Mouse (Mus musculus) myocyte (in vitro differentiated cells): Measurements from ENCODE around the gene Sbk2. TPM values are rescaled to one million over a fixed set of nuclear protein-coding genes. Genes with fewer than 3 reads are reported as not detected.

Experiments used
- H3K27me3 ChIP-seq: one replicate; pipeline ENCODE4 v1.6.1; 2011; ENCODE audit not compliant: control insufficient read depth, insufficient read depth, insufficient read length
- H3K36me3 ChIP-seq: one replicate; pipeline ENCODE4 v1.6.1; 2011; ENCODE audit not compliant: control insufficient read depth, insufficient read depth
- H3K4me2 ChIP-seq: one replicate; pipeline ENCODE4 v1.6.1; 2011; ENCODE audit warnings: low read depth, control low read depth
- H3K4me3 ChIP-seq: one replicate; pipeline ENCODE4 v1.5.1; 2011; ENCODE audit warnings: mild to moderate bottlenecking, control low read depth, moderate library complexity
- H3K79me2 ChIP-seq: one replicate; pipeline ENCODE4 v1.6.1; 2011; ENCODE audit not compliant: control insufficient read depth, insufficient read depth
- H3ac ChIP-seq: one replicate; pipeline ENCODE4 v1.6.1; 2011; ENCODE audit not compliant: control insufficient read depth, insufficient read length
- CEBPB ChIP-seq: IDR thresholded peaks from 2 replicates; pipeline ENCODE4 v1.6.1; 2011; ENCODE audit warnings: mild to moderate bottlenecking, moderate library complexity; ENCODE audit not compliant: poor library complexity, insufficient read depth, severe bottlenecking
- E2F4 ChIP-seq: IDR thresholded peaks from one replicate; pipeline ENCODE4 v1.6.1; 2011; ENCODE audit warnings: mild to moderate bottlenecking, control low read depth, moderate library complexity; ENCODE audit not compliant: insufficient read depth
- MAX ChIP-seq: IDR thresholded peaks from one replicate; pipeline ENCODE4 v1.6.1; 2011; ENCODE audit warnings: low read depth, mild to moderate bottlenecking, control low read depth
- MYOD1 ChIP-seq, 3 experiments: IDR thresholded peaks; one replicate each; pipeline ENCODE4 v1.6.1; 2011; ENCODE audit warnings: control low read depth in 2 of 3, low read depth in 2 of 3, mild to moderate bottlenecking in 2 of 3, moderate library complexity in 1 of 3; ENCODE audit not compliant: insufficient read length in 2 of 3, control insufficient read depth in 1 of 3
- MYOG ChIP-seq, 3 experiments: IDR thresholded peaks; one replicate each; pipeline ENCODE4 v1.6.1; 2011; ENCODE audit warnings: control low read depth in 2 of 3, low read depth in 2 of 3, mild to moderate bottlenecking in 2 of 3; ENCODE audit not compliant: insufficient read length in 2 of 3, control insufficient read depth in 1 of 3, insufficient read depth in 1 of 3
- POLR2A ChIP-seq: IDR thresholded peaks from one replicate; pipeline ENCODE4 v1.6.1; 2011; ENCODE audit warnings: low read depth, mild to moderate bottlenecking, control low read depth, moderate library complexity; ENCODE audit not compliant: insufficient read length
- POLR2AphosphoS2 ChIP-seq: IDR thresholded peaks from one replicate; pipeline ENCODE4 v1.6.1; 2011; ENCODE audit warnings: low read depth, control low read depth; ENCODE audit not compliant: insufficient read length
- REST ChIP-seq: IDR thresholded peaks from one replicate; pipeline ENCODE4 v1.6.1; 2011; ENCODE audit warnings: mild to moderate bottlenecking, control low read depth, moderate library complexity; ENCODE audit not compliant: insufficient read depth, insufficient read length
- SRF ChIP-seq: IDR thresholded peaks from one replicate; pipeline ENCODE4 v1.6.1; 2011; ENCODE audit warnings: low read depth; ENCODE audit not compliant: control insufficient read depth, insufficient read length
- TCF12 ChIP-seq: IDR thresholded peaks from one replicate; pipeline ENCODE4 v1.6.1; 2011; ENCODE audit warnings: mild to moderate bottlenecking, control low read depth; ENCODE audit not compliant: poor library complexity, insufficient read depth, severe bottlenecking
- TCF3 ChIP-seq: IDR thresholded peaks from one replicate; pipeline ENCODE4 v1.6.1; 2011; ENCODE audit warnings: low read depth, control low read depth; ENCODE audit not compliant: insufficient read length
- USF1 ChIP-seq: IDR thresholded peaks from one replicate; pipeline ENCODE4 v1.6.1; 2011; ENCODE audit warnings: low read depth, mild to moderate bottlenecking, control low read depth, moderate library complexity
- polyA plus RNA-seq: library from polyadenylated mRNA; unstranded; fragments of >200 nt; fragmentation: generic; extraction: Trizol; gene quantifications from one replicate; pipeline ENCODE4 v1.2.1, GENCODE M21; 2012; ENCODE audit warnings: missing spikeins

Sbk2 gene
- polyA plus RNA-seq, 1 experiment, result 7.1 TPM

DNA sequence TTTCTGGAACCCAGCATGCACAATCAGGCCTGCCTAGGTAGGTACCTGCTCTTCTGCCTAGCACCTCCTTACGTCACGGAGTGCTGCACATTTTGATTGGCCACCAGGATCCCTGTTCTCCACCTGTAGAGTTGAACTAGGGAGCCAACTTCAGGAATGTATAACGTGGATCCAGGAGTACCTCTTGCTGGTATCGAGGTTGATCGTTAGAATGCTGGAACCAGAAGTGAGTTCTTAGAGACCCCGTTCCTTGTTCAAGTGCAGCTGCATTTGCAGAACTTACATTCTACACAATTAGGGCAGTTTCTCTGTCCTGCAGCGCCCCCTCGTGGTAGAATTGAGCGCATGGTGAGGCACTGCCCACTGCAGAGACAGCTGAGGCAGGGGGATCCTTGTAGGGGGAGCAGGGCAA, 24.1 kb downstream of the Sbk2 start:
- Histone ChIP-seq H3K4me2 (no peak overlapping the region), H3K27me3 (no peaks in the 10 kb centered on the region), H3ac (no peak overlapping the region), H3K79me2 (no peaks in the 10 kb centered on the region), H3K4me3 (no peak overlapping the region), H3K36me3 (no peaks in the 10 kb centered on the region)
- TF ChIP-seq USF1 (no peak), MYOD1 (IDR thresholded peaks at IDR 0.05; ENCODE audit: control insufficient read depth in 1 of 3, insufficient read length in 2 of 3, low read depth in 2 of 3) (no peak), TCF12 (no peak), POLR2A (no peak), MAX (no peak), CEBPB (no peak), TCF3 (no peak), POLR2AphosphoS2 (no peak)

DNA sequence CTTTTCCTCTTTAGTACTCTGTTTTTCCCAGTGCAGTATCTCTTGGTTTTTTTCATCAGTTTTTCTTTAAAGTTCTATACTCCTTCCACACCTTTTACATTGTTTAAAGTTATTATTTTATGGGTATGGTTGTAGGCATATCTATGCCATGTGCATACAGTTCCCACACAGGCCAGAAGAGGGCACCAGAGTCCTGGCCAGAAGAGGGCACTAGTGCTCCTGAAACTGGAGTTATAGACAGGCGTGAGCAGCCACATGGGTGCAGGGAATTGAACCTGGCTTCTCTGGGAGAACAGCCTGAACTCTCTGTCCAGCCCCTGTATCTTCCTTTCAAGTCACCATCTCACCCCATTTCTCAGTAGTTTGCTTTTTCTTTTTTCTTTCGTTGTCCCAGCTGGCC, 25.8 kb downstream of the Sbk2 start:
- TF ChIP-seq MYOG (IDR thresholded peaks at IDR 0.05; ENCODE audit: control insufficient read depth in 1 of 3, insufficient read depth in 1 of 3, insufficient read length in 2 of 3, low read depth in 2 of 3) (no peak), TCF3 (no peak), E2F4 (no peak), TCF12 (no peak), MYOD1 (IDR thresholded peaks at IDR 0.05; ENCODE audit: control insufficient read depth in 1 of 3, insufficient read length in 2 of 3, low read depth in 2 of 3) (no peak), CEBPB (no peak), POLR2AphosphoS2 (no peak), MAX (no peak), SRF (no peak), USF1 (no peak), POLR2A (no peak), REST (no peak)
- no peaks in the 10 kb centered on the region for H3K36me3 ChIP-seq
- no peaks in the 10 kb centered on the region for H3K79me2 ChIP-seq
- no peak overlapping the region for H3ac ChIP-seq
- no peak overlapping the region for H3K4me2 ChIP-seq
- no peak overlapping the region for H3K4me3 ChIP-seq
- H3K27me3 ChIP-seq, result no peaks in the 10 kb centered on the region

DNA sequence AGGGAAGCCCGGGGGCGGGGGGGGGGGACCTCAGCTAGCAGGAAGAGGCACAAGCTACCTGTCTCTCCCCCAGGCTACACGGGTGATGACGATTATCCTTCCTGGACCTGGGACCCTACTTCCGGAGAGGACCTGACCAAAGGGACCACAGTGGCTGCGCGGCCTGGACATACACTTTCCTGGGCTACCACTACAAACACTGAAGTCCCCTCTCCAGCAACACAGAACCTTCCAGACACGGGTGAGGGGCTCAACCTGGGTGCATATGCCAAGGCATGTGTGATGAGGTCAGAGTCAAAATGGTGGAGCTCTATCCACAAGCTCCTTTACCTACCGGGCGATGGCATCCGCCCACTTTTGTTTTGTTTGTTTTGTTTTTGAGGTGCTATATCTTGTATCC, 26.8 kb downstream of the Sbk2 start:
- Histone ChIP-seq H3K4me3 (no peak overlapping the region), H3ac (no peak overlapping the region), H3K27me3 (no peaks in the 10 kb centered on the region), H3K36me3 (no peaks in the 10 kb centered on the region), H3K79me2 (no peaks in the 10 kb centered on the region), H3K4me2 (no peak overlapping the region)
- TF ChIP-seq POLR2A (no peak), MAX (no peak), MYOD1 (IDR thresholded peaks at IDR 0.05; ENCODE audit: control insufficient read depth in 1 of 3, insufficient read length in 2 of 3, low read depth in 2 of 3) (no peak), E2F4 (no peak), SRF (no peak), USF1 (no peak), CEBPB (no peak), TCF12 (no peak), REST (no peak), MYOG (IDR thresholded peaks at IDR 0.05; ENCODE audit: control insufficient read depth in 1 of 3, insufficient read depth in 1 of 3, insufficient read length in 2 of 3, low read depth in 2 of 3) (no peak), POLR2AphosphoS2 (no peak), TCF3 (no peak)

DNA sequence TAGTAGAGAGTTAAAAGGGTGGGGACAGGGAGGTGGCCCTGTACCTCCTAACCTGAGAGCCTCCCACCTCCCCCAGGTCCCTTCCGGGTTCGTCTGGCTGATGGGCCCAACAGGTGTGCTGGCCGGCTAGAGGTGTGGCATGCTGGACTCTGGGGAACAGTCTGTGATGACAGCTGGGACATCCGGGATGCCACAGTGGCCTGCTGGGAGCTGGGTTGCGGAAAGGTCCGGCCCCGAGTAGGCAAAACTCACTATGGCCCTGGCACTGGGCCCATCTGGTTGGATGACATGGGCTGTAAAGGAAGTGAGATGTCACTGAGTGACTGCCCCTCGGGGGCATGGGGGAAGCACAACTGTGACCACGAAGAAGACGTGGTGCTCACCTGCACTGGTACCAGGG, 27.4 kb downstream of the Sbk2 start:
- Histone ChIP-seq H3K27me3 (no peaks in the 10 kb centered on the region), H3K79me2 (no peaks in the 10 kb centered on the region), H3K36me3 (no peaks in the 10 kb centered on the region), H3K4me3 (no peak overlapping the region), H3K4me2 (no peak overlapping the region), H3ac (no peak overlapping the region)
- TF ChIP-seq MYOG (IDR thresholded peaks at IDR 0.05; ENCODE audit: control insufficient read depth in 1 of 3, insufficient read depth in 1 of 3, insufficient read length in 2 of 3, low read depth in 2 of 3), result peak in 1 of 3 experiments; percentile 5
- TF ChIP-seq MYOD1 (IDR thresholded peaks at IDR 0.05; ENCODE audit: control insufficient read depth in 1 of 3, insufficient read length in 2 of 3, low read depth in 2 of 3), result peak in 1 of 3 experiments; percentile 20
- TF ChIP-seq POLR2A, result no peak
- TF ChIP-seq TCF3, result no peak

DNA sequence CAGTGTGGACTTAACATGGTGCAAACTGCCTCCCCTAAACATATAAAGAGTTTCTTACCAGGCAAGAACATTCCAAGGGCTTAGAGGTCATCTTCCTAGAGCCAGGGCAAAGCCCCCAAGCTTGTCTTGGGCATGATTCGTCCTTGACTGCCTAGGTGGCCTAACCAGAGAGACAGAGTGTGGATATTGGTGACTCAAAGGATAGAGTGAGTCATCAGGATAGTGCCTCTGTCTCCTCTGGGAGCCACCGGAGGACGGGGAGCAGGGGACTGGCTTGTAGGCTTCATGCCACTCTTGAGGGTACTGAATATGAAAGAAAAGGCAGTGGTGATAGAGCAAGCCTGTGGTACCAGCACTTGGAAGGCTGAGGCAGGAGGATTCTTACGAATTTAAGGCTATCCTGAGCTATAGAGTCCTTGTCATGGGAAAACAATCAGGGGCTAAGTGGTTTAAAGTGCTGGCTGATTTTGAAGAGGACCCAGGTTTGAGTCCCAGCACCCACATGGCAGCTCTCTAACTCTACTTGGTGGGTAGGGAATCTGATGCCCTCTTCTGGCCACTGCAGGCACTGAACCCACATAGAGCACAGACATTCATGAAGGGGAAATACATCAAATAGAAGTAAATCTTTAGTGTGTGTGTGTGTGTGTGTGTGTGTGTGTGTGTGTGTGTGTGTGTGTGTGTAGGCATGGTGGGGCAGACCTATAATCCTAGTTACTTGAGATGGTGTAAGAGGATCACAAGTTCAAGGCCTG, 29.9 kb downstream of the Sbk2 start:
- H3ac ChIP-seq, result no peak overlapping the region
- TF ChIP-seq SRF (no peak), MAX (no peak), E2F4 (no peak), MYOG (IDR thresholded peaks at IDR 0.05; ENCODE audit: control insufficient read depth in 1 of 3, insufficient read depth in 1 of 3, insufficient read length in 2 of 3, low read depth in 2 of 3) (no peak), TCF3 (no peak), REST (no peak), POLR2A (no peak), POLR2AphosphoS2 (no peak), USF1 (no peak), TCF12 (no peak), CEBPB (no peak), MYOD1 (IDR thresholded peaks at IDR 0.05; ENCODE audit: control insufficient read depth in 1 of 3, insufficient read length in 2 of 3, low read depth in 2 of 3) (no peak)
- H3K4me3 ChIP-seq, result no peak overlapping the region
- H3K4me2 ChIP-seq, result no peak overlapping the region
- H3K79me2 ChIP-seq, result no peaks in the 10 kb centered on the region
- H3K36me3 ChIP-seq, result no peaks in the 10 kb centered on the region
- no peaks in the 10 kb centered on the region for H3K27me3 ChIP-seq
